Mouse (Mus musculus) erythroblast, embryonic 14.5 days (primary cell): ENCODE measurements around the gene Mrpl38. TPM values are rescaled to one million over a fixed set of nuclear protein-coding genes. Genes with fewer than 3 reads are reported as not detected.

Experiments
- H3K27me3 ChIP-seq: 2 replicates; pipeline ENCODE4 v1.6.1; 2012; ENCODE audit warnings: inconsistent platforms; ENCODE audit not compliant: control insufficient read depth
- H3K36me3 ChIP-seq: 2 replicates; pipeline ENCODE4 v1.6.1; 2012; ENCODE audit warnings: mild to moderate bottlenecking, inconsistent platforms; ENCODE audit not compliant: control insufficient read depth
- H3K4me1 ChIP-seq: 2 replicates; pipeline ENCODE4 v1.6.1; 2012; ENCODE audit warnings: inconsistent platforms; ENCODE audit not compliant: control insufficient read depth
- H3K4me3 ChIP-seq: replicated peaks from 2 replicates; pipeline ENCODE3; 2012; ENCODE audit warnings: moderate library complexity, mild to moderate bottlenecking, inconsistent platforms
- H3K9me3 ChIP-seq: 2 replicates; pipeline ENCODE4 v1.6.1; 2012; ENCODE audit warnings: low read length, inconsistent platforms, mixed read lengths; ENCODE audit not compliant: control insufficient read depth
- GATA1 ChIP-seq: IDR thresholded peaks from 2 replicates; pipeline ENCODE4 v1.6.1; 2012; ENCODE audit warnings: low read length, inconsistent platforms, mixed read lengths
- TAL1 ChIP-seq: IDR thresholded peaks from 3 replicates; pipeline ENCODE4 v1.6.1; 2012; ENCODE audit warnings: low read length, inconsistent platforms, mixed read lengths
- polyA plus RNA-seq: library from polyadenylated mRNA; stranded (reverse); fragments of >175 nt; gene quantifications from 2 replicates; pipeline ENCODE4 v1.2.3, GENCODE M21; 2012

Mrpl38 gene
- 7.7 and 8.4 TPM in 2 replicates for polyA plus RNA-seq

DNA sequence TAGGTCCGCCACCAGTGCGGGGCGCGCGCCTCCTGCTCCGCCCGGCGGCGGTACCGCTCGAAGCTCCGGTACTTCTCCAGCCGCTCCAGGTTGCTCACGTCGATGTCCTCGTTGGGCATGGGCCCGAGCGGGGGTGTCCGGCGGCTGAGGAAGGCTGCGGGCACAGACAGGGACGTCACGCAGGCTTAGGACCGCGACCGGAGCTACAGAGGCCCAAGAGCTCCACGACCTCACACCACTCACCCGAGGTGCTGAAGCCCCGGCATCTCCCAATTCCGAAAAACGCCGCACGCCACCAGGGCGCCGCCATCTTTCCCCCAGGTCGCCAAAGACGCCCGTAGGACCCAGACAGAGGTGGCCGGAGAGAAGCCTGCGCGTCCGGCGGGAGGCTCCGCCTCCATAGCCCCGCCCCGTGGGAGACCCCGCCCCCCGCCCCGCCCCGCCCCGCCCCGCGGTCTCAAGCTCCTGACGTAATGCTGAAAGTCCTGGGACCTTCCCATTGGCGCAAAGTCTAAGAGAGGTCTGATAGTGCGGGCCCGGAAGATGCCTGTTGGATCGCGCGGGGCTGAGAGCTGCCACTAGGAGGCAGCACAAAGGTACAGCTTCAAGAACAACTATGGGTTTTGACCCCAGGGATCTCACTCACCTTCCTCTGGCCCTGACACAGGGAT is at the start of gene Mrpl38:
Mrpl38 (minus strand) TSS at position 401 of the 671 bp plus-strand sequence.
- no peak for TF ChIP-seq TAL1
- TF ChIP-seq GATA1: no peak
- H3K27me3 ChIP-seq: no peaks in the 10 kb centered on the region
- H3K36me3 ChIP-seq: peaks cover 55% of the 10 kb centered on the region
- peaks cover 67% of the 10 kb centered on the region for H3K4me1 ChIP-seq
- H3K9me3 ChIP-seq: no peaks in the 10 kb centered on the region
- H3K4me3 ChIP-seq: peak within 1 kb of the TSS; percentile 91

GRCm38 (mm10) chr11:116187226-116187930 is 48.7 kb upstream of the Mrpl38 start:
- no peaks in the 10 kb centered on the region for H3K27me3 ChIP-seq

DNA sequence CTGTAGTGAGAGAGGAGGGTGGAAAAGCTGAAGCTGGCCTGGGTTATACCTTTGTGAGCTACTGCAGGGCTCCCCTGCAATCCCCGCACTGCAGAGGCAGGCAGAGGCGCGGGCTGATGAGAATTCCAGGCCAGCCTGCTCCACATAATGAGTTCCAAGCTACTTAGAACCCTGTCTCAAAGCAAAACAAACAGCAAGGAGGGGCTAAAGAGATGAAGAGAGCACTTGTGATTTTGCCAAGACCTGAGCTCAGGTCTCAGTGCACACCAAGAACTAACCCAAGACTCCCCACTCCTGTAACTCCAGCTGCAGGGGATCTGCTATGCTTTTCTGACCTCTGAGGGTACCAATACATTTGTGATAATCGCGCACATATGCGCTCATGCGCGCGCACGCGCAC is 47.7 kb upstream of the Mrpl38 start:
- TF ChIP-seq GATA1: no peak
- TF ChIP-seq TAL1: no peak
- H3K4me3 ChIP-seq: no peak overlapping the region
- no peaks in the 10 kb centered on the region for H3K9me3 ChIP-seq
- H3K27me3 ChIP-seq: no peaks in the 10 kb centered on the region
- H3K36me3 ChIP-seq: peaks cover 63% of the 10 kb centered on the region
- no peaks in the 10 kb centered on the region for H3K4me1 ChIP-seq

More at GRCm38 (mm10) chr11:116187226-116187930, 48.7 kb upstream of the Mrpl38 start:
- peaks cover 6% of the 10 kb centered on the region for H3K4me1 ChIP-seq
- no peak for TF ChIP-seq GATA1
- no peak for TF ChIP-seq TAL1
- H3K4me3 ChIP-seq: no peak overlapping the region
- H3K36me3 ChIP-seq: peaks cover 59% of the 10 kb centered on the region
- no peaks in the 10 kb centered on the region for H3K9me3 ChIP-seq

- no peaks in the 10 kb centered on the region for H3K4me1 ChIP-seq
- peaks cover 60% of the 10 kb centered on the region for H3K36me3 ChIP-seq
Measured at GRCm38 (mm10) chr11:116185836-116186235, 47.2 kb upstream of the Mrpl38 start.

DNA sequence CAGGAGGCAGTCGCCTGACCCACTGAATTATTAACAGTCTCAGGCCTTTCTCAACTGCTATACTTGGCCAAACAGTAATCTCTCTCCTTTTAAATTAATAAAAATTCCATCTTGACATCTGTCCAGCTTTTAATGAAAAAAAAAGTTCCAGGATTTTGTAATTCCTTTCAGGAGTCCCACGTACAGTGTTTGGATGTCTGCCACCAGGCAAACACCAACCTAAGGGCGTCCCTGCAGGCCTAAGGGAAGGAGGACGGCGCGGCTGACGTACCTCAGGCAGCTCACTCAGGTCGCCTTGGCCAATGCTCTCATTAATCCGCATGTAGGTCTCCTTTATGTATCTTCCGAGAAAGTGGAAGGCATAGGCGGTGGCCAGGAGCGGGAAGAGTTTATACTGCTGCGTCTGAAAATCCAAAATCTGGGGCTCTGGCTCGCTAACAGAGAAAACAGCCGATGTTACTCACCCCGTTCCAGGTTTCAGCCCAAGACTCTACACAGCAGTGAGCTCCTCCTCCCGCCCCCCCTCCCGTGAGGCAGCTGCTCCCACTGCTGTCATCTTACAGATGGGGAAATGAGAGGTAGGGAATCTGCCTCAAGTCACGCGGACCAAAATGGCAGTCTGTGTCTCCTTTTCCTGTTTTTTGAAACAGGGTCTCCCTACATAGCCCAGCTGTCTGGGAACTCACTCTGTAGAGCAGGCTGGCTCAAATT is 39.9 kb upstream of the Mrpl38 start:
- no peaks in the 10 kb centered on the region for H3K9me3 ChIP-seq
- TF ChIP-seq GATA1 (no peak), TAL1 (no peak)
- H3K27me3 ChIP-seq: no peaks in the 10 kb centered on the region
- H3K4me1 ChIP-seq: peaks cover 4% of the 10 kb centered on the region
- no peak overlapping the region for H3K4me3 ChIP-seq
- H3K36me3 ChIP-seq: peaks cover 76% of the 10 kb centered on the region

More at GRCm38 (mm10) chr11:116185836-116186235, 47.2 kb upstream of the Mrpl38 start:
- Histone ChIP-seq H3K9me3 (no peaks in the 10 kb centered on the region), H3K4me3 (no peak overlapping the region), H3K27me3 (no peaks in the 10 kb centered on the region)
- TF ChIP-seq GATA1: no peak
- no peak for TF ChIP-seq TAL1

DNA sequence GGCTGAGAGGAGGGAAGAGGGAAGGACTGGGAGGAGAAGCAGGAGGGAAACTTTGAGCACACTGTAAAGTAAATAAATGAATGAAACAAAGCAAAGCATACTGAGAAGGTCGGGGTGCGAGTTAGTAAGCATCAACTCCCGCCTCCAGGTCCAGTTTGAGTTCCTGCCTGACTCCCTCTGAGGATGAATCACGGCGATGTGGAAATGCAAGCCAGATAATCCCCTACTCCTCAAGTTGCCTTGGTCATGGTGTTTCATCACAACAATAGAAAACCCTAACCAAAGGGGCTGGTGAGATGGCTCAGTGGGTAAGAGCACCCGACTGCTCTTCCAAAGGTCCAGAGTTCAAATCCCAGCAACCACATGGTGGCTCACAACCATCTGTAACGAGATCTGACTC is 37.3 kb upstream of the Mrpl38 start:
- no peaks in the 10 kb centered on the region for H3K9me3 ChIP-seq
- TF ChIP-seq GATA1: no peak
- TF ChIP-seq TAL1: no peak
- no peak overlapping the region for H3K4me3 ChIP-seq
- H3K4me1 ChIP-seq: peaks cover 4% of the 10 kb centered on the region
- no peaks in the 10 kb centered on the region for H3K27me3 ChIP-seq
- H3K36me3 ChIP-seq: peaks cover 75% of the 10 kb centered on the region

DNA sequence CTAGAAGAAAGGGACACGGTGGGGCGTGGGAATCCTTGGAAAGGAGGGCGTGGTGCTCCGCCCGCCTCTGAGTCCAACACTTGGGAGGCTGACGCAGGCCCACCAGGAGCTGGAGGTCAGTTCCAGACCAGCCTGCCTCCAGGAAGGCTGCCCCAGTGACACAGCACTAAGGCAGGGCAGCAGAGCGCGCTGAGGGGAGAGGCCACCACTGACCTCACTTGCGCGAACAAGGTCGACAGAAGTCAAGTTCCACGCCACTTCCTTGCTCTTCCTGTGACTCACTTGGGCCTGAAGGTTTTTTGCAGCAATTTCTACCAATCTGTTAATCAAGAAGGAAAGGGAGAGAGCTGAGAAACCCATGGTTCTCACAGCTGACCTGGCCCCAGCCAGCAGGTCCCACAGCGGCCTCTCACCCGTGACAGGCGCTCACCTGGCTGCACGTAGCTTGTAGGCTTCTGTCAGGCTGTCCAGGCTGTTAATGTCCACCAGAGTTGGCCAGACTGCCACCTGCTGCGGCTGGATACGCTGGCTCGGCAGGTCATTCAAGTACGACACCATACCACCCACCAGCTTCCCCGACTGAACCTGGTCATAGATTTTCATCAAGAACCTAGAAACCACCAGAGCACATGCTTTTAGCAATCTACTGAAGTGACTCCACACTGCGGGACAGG is 36.2 kb upstream of the Mrpl38 start:
- Histone ChIP-seq H3K27me3 (no peaks in the 10 kb centered on the region), H3K9me3 (no peaks in the 10 kb centered on the region), H3K4me3 (no peak overlapping the region), H3K36me3 (peaks cover 65% of the 10 kb centered on the region), H3K4me1 (peaks cover 4% of the 10 kb centered on the region)
- no peak for TF ChIP-seq TAL1
- no peak for TF ChIP-seq GATA1

DNA sequence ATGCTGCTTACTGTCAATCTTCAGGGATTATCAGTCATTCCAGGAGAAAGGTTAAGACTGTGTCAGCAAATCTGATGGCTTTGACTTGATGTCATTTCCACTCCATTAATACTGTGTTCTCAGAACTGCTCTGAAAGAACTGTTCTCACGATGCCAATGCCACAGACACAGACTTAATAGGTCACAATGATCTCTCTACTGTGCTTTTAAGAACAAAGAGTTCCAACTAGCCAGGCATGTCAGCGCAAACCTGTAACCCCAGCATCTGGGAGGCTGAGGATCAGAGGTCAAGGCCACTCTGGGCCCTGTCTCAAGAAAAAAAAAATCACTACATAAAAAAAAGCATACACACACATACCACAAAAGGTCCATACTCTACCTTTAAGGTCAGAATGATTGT is 33.3 kb upstream of the Mrpl38 start:
- TF ChIP-seq TAL1: no peak
- no peak for TF ChIP-seq GATA1

More for the DNA sequence above, 33.3 kb upstream of the Mrpl38 start:
- no peak overlapping the region for H3K4me3 ChIP-seq
- no peaks in the 10 kb centered on the region for H3K9me3 ChIP-seq
- H3K4me1 ChIP-seq: peaks cover 18% of the 10 kb centered on the region
- peaks cover 44% of the 10 kb centered on the region for H3K36me3 ChIP-seq
- peaks cover 6% of the 10 kb centered on the region; the same call in 1 of the 2 replicates for H3K27me3 ChIP-seq
